Mouse (Mus musculus): ENCODE measurements at regions not wholly inside any gene's neighbourhood (a gene's known extent, or its start where the extent isn't known, plus 50 kb on each side); places are given as distances from the start of the nearest gene placed in this dataset.

DNA sequence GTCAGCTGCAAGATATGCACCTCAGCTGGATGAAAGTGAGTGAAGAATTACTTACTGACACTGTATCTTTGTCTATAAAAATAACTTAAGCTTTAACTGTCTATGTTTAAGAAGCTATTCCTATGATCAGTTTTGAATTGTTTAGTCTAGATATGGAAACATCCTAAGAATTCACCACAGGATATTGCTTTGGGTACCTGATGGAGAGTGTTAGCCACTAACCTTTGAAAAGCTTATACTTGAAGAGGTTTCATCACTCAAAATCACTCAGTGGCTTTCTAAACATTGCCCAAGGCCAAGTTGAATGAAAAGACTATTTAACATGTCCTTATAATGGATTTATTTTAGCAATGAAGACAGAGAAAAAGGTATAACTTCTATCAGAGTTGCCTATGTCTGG lies 111.6 kb upstream of the Kcnab1 start:
- no peak for TF ChIP-seq CTCF (IDR thresholded peaks at IDR 0.05; ENCODE audit: borderline replicate concordance, extremely low read depth, insufficient read depth, insufficient read length)
- no peak for TF ChIP-seq POLR2A (IDR thresholded peaks at IDR 0.05; ENCODE audit: borderline replicate concordance, extremely low read depth, insufficient read depth, insufficient read length, poor library complexity, severe bottlenecking)

Data from brain, embryonic 14.5 days (tissue).